Mouse (Mus musculus) stomach, postnatal 0 days (tissue): ENCODE data around the gene C1ql1.

Experiments used
- CTCF ChIP-seq: IDR thresholded peaks from 2 replicates; pipeline ENCODE4 v1.5.1; 2016; ENCODE audit warnings: antibody characterized with exemption, low read depth, mild to moderate bottlenecking, moderate library complexity
- EP300 ChIP-seq: optimal IDR thresholded peaks from 2 replicates; pipeline ENCODE3; 2016; ENCODE audit warnings: antibody characterized with exemption

DNA sequence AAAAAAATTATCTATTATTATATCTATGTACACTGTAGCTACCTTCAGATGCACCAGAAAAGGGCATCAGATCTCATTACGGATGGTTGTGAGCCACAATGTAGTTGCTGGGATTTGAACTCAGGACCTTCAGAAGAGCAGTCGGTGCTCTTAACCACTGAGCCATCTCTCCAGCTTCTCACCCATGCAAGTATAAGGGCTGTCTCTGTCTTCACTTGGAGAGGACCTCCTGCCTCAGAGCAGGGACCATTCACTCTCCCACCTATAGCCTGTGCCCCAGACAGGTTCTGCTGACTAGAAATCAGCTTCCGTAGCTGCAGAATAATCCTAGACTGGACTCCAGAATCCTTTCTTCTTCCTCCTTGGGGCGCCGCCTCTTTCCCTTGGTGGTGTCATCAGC is 44.4 kb downstream of the C1ql1 start:
- TF ChIP-seq EP300 (no peak), CTCF (no peak)
